Mouse (Mus musculus) kidney, adult 11 months (tissue): Measurements from ENCODE around the gene Itpkb.

Source experiments
- DNase-seq: peaks from one replicate; pipeline ENCODE4 v3.0.0; 2022

Gene Itpkb

DNA sequence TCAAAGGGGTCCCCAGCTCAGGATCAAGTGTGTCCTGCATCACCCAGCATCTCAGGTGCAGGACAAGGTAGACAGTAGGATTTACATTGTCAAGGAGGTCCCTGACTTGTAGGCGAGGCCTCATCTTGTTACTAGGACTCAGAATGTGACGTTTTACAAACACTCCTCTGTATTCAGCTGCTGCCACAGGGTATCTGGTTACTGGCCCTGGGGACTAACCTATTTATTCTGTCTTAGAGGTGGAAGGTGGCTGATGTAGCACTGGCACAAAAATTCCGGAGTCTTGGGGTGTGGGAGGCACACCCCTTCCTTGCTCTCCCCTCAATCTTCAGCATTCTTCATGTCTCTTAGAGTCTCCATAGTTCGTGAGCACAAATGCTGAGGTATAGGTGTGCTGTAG lies 16.8 kb downstream of the Itpkb start:
- DNase-seq = no peak

DNA sequence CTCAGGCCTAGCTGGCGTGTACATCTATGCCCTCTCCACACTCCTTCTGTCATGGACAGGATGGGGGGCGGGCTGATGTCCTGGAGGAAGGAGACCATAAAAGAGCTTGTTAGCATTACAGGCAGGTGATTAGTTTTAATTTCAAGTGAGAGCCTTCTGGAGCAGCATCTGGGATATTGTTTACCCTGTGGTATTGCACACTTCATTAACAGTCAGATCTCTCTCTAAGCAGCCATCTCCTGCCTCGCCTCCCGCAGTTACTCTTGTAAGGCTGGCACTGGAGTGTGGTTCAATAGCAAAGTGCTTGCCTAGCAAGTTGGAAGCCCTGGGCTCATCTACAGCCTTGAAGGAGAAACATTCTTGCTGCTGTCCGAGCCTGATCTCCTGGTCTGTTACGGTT lies 17.6 kb downstream of the Itpkb start:
- DNase-seq = no peak

DNA sequence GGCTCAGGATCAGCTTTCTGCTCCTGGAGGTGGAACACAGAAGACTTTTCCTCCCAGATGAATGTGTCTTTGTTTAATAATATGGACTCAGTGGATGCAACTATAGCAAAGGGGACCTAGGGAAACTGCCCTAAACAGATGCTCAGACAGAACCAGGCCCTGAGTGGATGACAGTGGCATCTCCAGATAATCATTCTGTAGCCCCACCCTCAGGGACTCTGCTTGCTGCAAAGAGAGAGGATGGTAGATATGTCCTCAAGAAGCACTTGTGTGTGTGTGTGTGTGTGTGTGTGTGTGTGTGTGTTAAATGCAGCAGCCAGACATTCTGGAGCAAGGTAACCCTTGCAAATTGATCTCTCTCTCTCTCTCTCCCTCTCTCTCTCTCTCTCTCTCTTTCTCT lies 18.8 kb downstream of the Itpkb start:
- DNase-seq = no peak

DNA sequence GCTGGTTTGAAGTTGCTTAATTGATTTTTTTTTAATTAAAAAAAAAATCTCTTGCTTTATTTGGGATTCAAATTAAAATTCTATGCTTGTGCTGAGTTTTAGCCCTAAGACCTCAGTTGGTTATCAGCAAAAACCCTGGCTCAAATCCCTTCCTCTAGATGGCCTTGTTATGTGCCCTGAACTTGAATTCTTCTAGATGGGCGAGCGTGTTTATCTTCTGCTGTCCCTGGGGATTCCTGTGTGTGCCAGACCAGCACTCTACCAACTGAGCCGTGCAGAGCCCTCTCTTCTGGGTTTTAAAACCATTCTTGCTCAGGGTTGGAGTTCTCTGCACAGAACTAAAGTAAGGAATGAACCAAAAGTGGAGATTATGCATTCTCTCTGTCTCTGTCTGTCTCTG lies 22.0 kb downstream of the Itpkb start:
- no peak for DNase-seq

DNA sequence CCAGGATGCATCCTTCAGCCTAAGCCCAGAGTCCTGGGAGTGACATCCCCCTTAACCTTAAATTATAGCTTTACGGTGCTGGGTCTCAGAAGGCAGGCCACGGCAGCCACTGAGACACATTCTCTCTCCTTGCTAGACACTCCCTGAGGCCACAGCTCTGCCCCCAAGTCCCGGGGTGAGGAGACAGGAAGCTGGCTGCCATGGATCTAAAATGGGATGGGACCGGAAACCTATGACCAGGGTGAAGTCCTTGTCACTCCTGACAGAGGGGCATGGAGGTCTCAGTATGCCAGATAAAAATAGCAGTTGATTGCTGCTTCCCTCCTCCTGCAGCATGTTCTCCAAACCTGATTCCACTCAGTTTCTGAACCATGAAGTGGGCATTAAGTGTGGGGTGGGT lies 23.8 kb downstream of the Itpkb start:
- peak; percentile 49 for DNase-seq

DNA sequence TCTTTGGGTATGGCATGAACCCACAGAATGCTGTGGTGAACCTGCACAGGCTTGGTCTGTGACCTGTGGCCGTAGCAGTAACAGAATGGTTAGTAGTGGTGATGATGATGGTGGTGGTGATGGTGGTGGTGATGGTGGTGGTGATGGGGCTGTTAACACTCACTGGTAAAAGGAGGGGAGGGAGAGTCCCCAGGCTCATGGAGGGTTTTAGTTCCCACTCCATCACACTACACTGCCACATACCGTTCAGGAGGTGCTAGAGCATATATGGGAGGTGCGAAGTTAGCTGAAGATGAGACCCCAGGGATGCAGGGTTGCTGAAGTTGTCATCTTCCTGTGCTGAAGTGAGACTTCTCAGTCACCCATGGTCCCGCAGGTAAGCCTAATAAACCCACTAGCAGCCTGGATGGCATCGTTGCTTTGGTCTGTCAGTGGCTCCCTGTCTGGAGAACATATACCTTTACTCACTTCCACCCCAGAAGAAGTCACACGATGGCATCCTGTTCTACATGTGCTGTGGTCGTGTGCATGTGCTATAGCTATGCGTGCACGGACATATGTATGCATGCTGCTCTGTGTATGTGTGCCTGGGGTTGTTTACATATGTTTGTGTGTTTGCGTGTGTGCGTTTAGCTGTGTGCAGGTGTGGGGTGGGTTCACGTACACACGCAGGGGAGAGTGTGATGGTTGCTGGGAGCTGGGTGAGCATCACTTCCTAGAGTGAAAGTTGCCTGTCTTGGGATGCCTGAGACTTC lies 24.9 kb downstream of the Itpkb start:
- DNase-seq = no peak

DNA sequence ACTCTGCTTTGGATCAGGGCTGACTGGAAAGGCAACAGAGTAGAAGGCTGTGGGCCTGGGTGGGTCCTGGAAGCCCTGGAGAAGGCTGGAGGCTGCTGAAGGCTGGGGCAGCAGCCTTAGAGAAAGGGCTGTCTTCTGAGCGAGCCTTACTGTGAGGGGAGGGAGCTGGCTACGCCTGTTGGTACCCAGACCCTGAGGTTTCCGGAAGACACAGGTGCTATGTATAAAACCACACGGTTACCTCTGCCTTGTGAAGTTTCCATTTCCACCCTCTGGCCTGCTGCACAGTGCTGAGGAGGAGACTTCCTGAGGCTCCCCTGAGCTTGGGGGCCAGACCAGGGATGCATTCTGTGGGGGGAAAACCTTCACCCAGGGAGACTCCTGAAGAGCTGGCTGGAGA lies 25.9 kb downstream of the Itpkb start:
- no peak for DNase-seq

DNA sequence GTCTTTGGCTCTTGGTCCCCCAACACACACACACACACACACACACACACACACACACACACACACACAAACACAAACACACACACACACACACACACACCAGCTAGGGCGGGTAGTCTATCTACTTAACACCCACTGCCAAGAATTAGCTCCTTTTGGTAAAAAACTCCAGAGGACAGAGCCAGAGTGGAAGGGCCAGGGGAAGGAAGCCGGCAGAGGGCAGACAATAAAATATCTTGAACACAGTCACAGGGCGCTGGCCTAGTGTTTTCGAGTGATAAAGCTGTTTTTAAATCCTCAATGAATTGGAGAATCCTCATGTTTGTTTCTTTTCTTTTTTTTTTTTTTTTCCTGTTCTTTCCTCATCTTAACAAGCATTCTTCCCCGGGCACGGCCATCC lies 26.6 kb downstream of the Itpkb start:
- DNase-seq = no peak

DNA sequence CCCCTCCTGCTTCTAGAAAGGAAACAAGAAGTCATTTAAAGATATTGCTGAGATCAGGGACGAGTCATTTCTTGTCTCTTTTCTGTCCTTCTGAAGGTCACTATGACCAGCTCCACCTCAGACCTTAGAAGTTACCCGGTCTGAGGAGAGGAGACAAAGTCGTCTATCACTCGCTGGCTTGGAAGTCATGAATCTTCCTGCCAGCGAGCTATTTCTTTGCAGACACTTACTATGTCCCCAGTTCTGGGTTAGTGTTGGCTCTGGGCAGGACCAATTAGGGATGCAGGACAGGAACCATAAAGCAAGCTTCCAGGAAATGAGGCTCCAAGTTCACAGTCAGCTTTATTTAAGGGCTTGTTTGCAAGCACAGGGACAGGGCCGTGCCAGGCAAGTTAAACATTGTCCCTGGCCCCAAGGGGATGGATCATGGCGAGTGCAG lies 27.6 kb downstream of the Itpkb start:
- peak; percentile 74 for DNase-seq

DNA sequence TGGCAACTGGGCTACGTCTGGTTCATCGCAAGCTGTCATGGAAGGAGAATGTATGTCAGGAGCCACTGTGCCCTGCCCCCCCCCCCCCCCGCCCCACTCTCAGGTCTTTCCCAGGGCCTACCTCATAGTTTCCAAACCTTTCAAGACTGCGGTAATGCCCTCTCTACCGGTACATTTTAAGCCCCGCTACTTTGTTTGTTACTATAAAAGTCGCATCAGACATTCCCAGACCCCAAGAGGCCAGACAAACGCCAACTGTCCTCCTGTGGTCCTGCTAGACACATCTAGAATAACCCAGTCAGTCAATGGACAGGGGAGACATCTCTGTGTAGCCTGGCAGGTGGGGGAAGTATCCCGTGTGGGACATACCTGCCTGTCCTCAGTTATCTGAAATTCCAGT lies 28.2 kb downstream of the Itpkb start:
- DNase-seq = no peak

DNA sequence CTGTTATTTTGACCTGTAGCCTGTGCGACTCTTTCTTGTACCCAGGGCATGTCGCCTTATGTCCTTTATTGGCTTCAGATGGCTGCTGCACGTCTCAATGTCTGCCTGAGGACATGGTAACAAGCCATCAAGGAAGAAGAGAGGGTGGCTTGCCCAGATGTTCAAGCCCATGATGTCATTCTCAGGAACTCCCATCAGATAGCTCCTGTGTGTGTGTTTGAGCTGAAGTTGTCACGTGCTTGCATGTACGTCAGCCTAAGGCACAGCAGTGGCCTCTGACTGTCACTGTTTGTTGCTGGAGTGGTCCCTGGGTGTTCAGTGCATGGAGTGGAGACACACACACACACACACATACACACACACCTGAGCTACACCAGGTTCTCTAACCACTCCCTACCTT lies 29.0 kb downstream of the Itpkb start:
- no peak for DNase-seq

DNA sequence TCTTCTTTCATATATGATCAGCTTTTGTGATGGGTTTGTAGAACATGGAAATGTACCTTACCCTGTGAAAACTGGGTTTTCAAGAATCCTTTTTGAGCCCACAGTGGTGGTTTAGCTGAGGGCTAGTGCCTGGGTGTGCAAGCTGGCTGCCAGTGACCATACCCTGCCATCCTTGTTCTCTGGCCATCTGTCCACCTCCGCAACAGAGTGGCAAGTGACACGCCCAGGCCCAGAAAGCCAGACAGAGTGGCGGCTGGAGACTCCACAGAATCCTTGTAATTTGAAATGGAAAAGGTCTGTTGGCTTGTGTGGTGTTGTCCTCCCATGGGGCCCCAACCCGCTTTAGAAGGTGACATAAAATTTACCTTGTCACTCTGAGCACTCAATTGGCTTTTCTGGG lies 31.9 kb downstream of the Itpkb start:
- DNase-seq = no peak

DNA sequence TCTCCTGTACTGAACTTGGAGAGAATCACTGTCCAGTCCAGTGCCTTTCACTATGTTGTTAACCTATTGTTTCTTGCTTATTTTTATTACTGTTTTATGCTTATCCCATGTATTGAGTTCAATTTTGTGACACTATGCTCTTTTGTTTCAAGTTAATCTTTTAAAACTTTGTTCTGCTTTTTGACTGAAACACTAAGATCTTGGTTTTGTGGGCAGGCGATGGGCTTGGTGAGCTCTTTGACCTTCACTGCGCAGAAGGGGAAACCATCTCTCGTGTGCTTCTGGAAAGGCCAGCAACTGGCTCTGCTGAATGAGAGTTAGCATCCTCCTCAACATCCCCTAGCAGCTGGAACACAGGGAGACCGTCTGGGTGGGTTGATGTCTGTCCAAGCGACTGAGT lies 32.6 kb downstream of the Itpkb start:
- DNase-seq = no peak

DNA sequence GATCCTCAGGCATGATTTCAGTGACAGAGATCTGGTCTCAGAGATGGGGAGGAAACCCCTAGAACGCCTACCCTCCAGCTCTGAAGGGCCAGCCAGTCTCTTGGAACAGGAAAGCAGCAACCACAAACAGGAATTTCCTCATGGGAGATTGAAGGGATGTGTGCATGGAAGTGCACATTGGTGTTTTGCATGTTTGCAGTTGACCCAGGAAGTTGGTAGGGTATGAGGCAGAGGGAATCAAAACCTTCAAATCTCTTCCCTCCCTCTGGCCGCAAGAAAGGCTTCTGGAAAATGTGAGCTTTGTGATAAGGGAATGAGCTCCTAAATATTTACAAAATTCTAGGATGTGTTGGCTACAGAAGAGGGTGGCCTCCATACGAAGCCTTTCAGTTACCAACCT lies 33.0 kb downstream of the Itpkb start:
- DNase-seq = no peak

DNA sequence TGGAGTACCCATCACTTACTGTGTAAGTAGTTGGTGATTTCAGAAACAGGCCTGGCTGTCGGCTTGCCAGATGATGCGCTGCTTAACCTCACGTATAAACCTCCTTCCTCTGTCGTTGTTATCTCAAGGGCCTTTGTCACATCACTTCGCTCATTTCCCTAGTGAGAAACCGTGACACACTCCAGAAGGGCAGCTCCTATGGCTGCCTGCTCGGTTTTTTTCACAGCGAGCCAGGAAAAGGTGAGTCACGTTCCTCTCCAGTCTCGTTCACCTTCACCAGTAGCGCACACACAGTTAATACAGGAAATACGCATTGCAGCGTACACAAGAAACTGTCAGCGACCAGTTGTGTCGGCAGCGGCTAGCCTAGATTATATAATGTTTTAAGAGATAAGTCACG lies 33.7 kb downstream of the Itpkb start:
- peak; percentile 64 for DNase-seq

DNA sequence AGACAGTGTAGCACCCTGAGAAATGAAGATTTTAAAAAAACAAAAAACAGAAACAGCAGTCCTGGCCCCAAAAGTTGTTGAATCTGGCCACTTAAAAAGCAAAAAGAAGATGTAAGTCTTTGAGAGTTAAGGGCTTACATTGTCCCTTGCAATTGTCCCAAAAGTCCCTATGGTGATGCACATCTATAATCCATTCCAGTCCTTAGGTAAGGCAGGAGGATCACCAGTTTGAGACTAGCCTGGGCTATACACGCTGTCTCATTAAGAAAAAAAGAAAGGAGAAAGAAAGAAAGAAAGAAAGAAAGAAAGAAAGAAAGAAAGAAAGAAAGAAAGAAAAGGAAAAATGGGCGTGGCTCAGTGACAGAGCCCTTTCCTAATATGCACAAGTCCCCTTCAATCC lies 34.4 kb downstream of the Itpkb start:
- DNase-seq = no peak

DNA sequence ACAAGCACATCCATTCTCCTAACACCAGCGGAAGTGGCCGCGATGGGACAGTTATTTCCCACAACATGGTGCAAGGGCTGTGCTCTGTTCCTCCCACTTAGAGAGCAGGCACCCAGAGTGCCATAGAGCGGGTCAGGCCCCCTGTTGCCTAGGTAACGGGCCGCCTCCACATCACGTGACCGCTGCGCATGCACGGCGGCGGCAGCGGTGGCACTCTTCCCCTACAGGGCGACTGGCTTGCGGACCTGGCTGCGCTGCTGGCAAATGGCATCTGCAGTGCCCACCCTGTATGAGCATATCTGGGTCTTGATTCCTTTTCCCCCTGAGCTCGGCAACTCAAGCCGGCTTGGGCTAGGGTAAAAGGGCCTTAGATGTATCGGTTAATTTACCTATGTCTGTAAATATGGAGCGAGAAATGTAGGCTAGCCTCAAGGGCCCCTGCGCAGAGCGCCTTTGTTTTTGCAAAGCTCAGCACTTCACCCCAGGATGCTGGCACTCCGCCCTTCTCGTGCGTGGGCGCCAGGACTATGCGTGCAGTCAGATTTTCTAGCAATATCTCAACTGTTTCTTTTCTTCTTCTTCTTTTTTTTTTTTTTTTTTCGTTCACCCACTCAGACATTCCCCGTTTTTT lies 35.0 kb downstream of the Itpkb start:
- DNase-seq = peak; percentile 93

DNA sequence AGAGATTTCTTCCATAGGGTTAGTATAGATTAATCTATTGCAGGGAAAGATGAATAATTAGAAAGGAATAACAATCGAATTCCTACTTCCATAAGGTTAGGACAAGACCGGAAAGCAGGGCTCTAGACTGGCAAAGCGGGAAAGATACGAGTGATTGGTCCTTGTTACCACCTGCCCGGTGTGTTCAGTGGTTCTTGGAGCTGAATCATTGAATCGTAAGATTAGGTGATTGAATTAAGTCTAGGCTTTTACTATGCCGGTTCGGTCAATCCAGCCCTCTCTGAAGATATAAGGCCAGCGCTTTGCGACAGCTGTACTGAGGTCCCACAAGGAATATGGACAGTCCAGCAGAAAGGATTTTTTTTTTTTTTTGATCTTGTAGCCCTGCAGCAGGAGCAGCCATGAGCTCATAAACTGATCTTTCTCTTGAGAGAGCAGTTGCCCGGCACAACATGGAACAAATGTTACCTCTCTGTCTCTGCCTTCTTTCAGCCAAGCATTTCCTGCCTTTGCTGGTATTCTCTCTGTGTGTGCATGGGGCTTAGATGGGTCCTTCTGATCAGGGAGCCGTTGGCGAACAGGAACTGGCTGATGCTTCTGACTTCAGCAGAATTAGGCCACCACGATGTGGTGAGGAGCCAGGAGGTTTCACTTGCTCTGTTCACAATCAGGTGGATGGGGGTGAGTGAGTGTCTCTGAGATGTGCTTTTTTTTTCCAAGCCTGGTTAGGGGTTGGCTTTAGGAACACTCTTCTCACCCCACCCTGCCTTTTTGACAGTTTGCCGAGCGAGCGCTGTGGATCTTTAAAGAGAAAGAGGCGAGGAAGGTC lies 35.9 kb downstream of the Itpkb start:
- DNase-seq = no peak

DNA sequence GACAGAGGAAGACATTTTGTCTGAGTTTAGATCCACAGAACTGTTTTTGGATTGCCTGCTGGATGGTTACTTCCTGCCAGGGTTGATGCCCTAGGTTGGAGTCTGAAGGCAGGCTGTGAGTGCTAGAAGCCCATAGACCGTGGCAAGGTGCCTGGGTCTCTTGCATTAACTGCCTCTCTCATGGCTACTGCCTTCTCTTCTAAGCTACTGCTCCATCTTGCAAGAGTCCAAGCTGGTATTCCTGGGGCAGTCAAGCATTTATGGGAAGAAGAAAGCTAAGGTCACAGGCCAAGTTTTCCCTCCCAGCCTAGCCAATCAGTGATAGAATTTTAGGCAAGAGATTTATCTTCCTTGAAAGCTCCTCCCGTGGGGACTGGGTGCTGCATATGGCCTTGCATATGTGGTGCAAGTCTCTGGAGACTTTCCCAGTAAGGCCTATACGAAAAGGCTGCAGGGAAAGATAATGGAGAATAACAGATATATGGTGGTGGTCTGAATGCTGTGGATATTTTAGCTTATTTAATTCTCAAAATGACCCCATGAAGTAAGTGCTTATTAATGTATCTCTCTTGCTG lies 36.8 kb downstream of the Itpkb start:
- no peak for DNase-seq

DNA sequence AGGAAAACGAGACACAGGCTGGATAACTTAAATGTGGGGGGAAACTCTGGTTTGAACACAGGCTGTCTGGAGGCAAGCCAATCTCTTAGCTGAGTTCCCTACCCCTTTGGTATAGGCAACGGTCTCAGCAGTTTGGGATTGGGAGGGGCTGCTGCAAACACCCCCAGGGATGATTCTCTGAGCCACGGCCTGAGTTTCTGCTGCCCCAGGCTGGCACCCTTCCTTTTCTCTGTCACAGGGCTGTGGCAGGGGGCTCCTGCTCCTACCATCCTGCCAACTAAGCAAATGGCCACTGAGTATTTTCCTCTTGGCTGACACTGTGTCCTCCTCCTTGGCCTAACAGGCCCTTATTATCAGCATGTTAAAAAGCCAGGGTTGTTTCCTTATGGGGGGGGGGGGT lies 37.3 kb downstream of the Itpkb start:
- DNase-seq = no peak

DNA sequence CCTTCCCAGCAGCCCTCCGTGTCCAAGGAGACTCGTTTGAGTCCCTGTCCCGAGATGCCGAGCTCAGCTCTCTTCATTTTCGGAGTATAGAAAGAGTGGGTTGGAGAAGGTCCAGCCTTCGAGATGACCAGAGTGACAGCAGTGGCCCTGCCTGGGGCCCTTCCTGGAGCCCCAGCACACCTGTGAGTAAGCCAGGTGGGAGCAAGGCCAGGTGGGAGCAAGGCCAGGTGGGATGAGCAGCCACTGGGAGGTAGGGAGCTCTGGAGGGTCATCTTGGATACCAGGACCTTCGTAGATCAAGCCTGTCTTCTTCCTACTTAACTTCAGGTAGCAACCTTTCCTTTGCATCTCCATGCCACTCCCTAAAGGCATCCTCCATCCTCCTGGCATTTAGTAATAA lies 37.8 kb downstream of the Itpkb start:
- no peak for DNase-seq

DNA sequence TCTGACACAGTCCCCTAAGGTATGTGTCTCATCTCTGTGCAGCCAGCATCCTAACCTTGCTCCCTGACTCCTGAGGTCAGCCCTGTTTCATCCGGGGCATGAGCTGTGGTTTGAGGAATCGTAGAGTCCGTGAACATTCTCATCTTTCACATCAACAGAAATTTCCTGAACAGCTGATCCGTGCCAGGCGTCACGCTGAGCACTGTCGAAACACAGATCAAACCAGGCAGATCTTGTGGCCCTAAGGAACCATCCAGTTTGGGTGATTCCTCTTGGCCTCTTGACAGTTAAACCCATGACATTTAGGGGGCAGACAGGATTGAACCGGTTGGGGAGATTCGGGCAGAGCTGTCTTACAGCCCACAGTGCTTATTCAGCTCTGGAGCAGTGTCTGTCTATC lies 38.4 kb downstream of the Itpkb start:
- DNase-seq = no peak

DNA sequence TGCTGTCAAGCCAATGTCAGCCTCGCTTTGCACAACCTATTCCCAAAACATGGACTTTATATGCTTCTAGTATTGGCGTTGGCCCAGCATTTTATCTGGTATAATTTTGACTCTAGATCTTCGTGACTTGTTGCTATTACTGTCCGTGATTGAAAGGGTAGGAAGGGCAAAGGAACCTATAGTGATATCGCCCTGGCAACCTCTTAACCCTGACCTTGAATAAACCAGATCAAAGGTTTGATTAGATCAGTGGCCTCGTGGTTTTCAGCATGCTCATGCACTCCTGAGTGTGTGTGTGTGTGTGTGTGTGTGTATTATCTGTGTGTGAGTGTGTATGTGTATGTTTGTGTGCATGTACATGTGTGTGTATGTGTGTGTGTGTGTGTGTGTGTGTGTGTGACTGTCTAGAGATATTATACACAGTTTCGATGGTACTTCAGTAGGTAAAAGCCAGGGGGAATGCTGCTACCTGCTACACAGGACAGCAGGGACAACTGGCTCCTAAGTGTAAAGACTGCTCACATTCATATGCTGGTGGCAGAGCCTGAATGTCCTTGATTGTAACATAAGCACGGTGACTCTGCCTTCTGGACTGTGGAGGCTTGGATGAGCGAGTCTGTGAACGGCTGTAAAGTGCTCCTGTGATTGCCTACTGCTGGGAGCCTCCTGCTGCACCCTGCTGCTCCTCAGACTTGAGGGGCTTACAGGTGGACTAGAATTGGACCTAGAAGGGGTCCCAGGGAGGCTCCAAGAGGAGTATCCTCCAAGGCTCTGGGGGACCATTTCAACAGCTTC lies 40.8 kb downstream of the Itpkb start:
- no peak for DNase-seq
